Mouse (Mus musculus): ENCODE results near the gene Sccpdh.

- TF ChIP-seq CTCF (IDR thresholded peaks at IDR 0.05; ENCODE audit: low read depth, low read length) (no peak), POLR2A (IDR thresholded peaks at IDR 0.05; ENCODE audit: extremely low read depth, insufficient read depth, low read length) (no peak)
These were observed at the start of gene Sccpdh for GRCm38 (mm10) chr1:179668013-179668805.
